Mouse (Mus musculus): Measurements from ENCODE around the gene Aass.
A peak's percentile ranks its signal among the peaks of the same experiment; 100 is the strongest.
"Not testable (repeated sequence)": the region's sequence is repeated elsewhere in the genome, so short reads cannot be mapped to it uniquely, and the experiment has no call there.

Aass gene

GRCm38 (mm10) chr6:23132573-23133181 lies at the start of gene Aass:
Gene Aass (minus strand): TSS chr6:23132986.
- peak; percentile 22 to 30 for DNase-seq (ENCODE audit: low spot score in 2 of 2)

GRCm38 (mm10) chr6:23180096-23180495 lies 47.3 kb upstream of the Aass start:
- peak; percentile 47 to 65 for DNase-seq (ENCODE audit: low spot score in 2 of 2)

GRCm38 (mm10) chr6:23163824-23164223 lies 31.0 kb upstream of the Aass start:
- DNase-seq (ENCODE audit: low spot score in 2 of 2): not testable (repeated sequence)

GRCm38 (mm10) chr6:23156357-23156756 lies 23.6 kb upstream of the Aass start:
- not testable (repeated sequence) for DNase-seq (ENCODE audit: low spot score in 2 of 2)

GRCm38 (mm10) chr6:23153112-23153511 lies 20.3 kb upstream of the Aass start:
- no peak for DNase-seq (ENCODE audit: low spot score in 2 of 2)

- no peak for DNase-seq (ENCODE audit: low spot score in 2 of 2)
These were observed 14.4 kb upstream of the Aass start for GRCm38 (mm10) chr6:23147221-23147620.

- DNase-seq (ENCODE audit: low spot score in 2 of 2): no peak
These were observed 11.2 kb upstream of the Aass start for GRCm38 (mm10) chr6:23143980-23144379.

GRCm38 (mm10) chr6:23131015-23131414 lies 1.8 kb downstream of the Aass start:
- DNase-seq (ENCODE audit: low spot score in 2 of 2): no peak

GRCm38 (mm10) chr6:23129201-23129600 lies 3.6 kb downstream of the Aass start:
- DNase-seq (ENCODE audit: low spot score in 2 of 2): peak in 1 of 2 experiments; percentile 23

- no peak for DNase-seq (ENCODE audit: low spot score in 2 of 2)
These were observed 6.1 kb downstream of the Aass start for GRCm38 (mm10) chr6:23126706-23127105.

GRCm38 (mm10) chr6:23125831-23126230 lies 7.0 kb downstream of the Aass start:
- no peak for DNase-seq (ENCODE audit: low spot score in 2 of 2)

- DNase-seq (ENCODE audit: low spot score in 2 of 2): no peak
These were observed 8.0 kb downstream of the Aass start for GRCm38 (mm10) chr6:23124823-23125222.

- no peak for DNase-seq (ENCODE audit: low spot score in 2 of 2)
These were observed 9.9 kb downstream of the Aass start for GRCm38 (mm10) chr6:23122934-23123333.

- DNase-seq (ENCODE audit: low spot score in 2 of 2): no peak
These were observed 18.0 kb downstream of the Aass start for GRCm38 (mm10) chr6:23114781-23115180.

- DNase-seq (ENCODE audit: low spot score in 2 of 2): no peak
These were observed 25.7 kb downstream of the Aass start for GRCm38 (mm10) chr6:23107069-23107468.

GRCm38 (mm10) chr6:23106373-23106772 lies 26.4 kb downstream of the Aass start:
- no peak for DNase-seq (ENCODE audit: low spot score in 2 of 2)

- not testable (repeated sequence) for DNase-seq (ENCODE audit: low spot score in 2 of 2)
These were observed 42.3 kb downstream of the Aass start for GRCm38 (mm10) chr6:23090346-23091055.

- DNase-seq (ENCODE audit: low spot score in 2 of 2): not testable (repeated sequence)
These were observed 43.5 kb downstream of the Aass start for GRCm38 (mm10) chr6:23089292-23089691.

- DNase-seq (ENCODE audit: low spot score in 2 of 2): no peak
These were observed 48.0 kb downstream of the Aass start for GRCm38 (mm10) chr6:23084587-23085421.

- DNase-seq (ENCODE audit: low spot score in 2 of 2): no peak
These were observed 52.6 kb downstream of the Aass start for GRCm38 (mm10) chr6:23079991-23080680.

- no peak for DNase-seq (ENCODE audit: low spot score in 2 of 2)
These were observed 54.5 kb downstream of the Aass start for GRCm38 (mm10) chr6:23078273-23078672.

- DNase-seq (ENCODE audit: low spot score in 2 of 2): no peak
These were observed 56.7 kb downstream of the Aass start for GRCm38 (mm10) chr6:23076060-23076459.
